Mouse (Mus musculus) lung, embryonic 15.5 days (tissue): ENCODE measurements around the gene Ubl7. TPM values are rescaled to one million over a fixed set of nuclear protein-coding genes. Genes with fewer than 3 reads are reported as not detected.

Experiments
- ATAC-seq: fragments of 200-750 bp; cut with Nextera tagmentation; 2 replicates; pipeline ENCODE4 v1.8.0; 2017; ENCODE audit warnings: moderate number of reproducible peaks, borderline replicate concordance; ENCODE audit not compliant: low FRiP score, low TSS enrichment; ENCODE audit errors: extremely low read depth
- H3K27ac ChIP-seq: fragments of 300-500 bp; sonication (generic); 2 replicates; pipeline ENCODE4 v1.5.1; 2015; ENCODE audit warnings: moderate library complexity, mild to moderate bottlenecking, inconsistent platforms
- H3K27me3 ChIP-seq: fragments of 300-500 bp; sonication (generic); 2 replicates; pipeline ENCODE4 v1.6.1; 2015; ENCODE audit warnings: inconsistent platforms
- H3K36me3 ChIP-seq: fragments of 300-500 bp; sonication (generic); 2 replicates; pipeline ENCODE4 v1.6.1; 2015; ENCODE audit warnings: inconsistent platforms
- H3K4me1 ChIP-seq: fragments of 300-500 bp; sonication (generic); 2 replicates; pipeline ENCODE4 v1.6.1; 2015; ENCODE audit warnings: inconsistent platforms
- H3K4me2 ChIP-seq: fragments of 300-500 bp; sonication (generic); 2 replicates; pipeline ENCODE4 v1.6.1; 2015; ENCODE audit warnings: inconsistent platforms, mild to moderate bottlenecking, moderate library complexity
- H3K4me3 ChIP-seq: fragments of 300-500 bp; sonication (generic); 2 replicates; pipeline ENCODE4 v1.5.1; 2015; ENCODE audit warnings: mild to moderate bottlenecking, inconsistent platforms
- H3K9ac ChIP-seq: fragments of 300-500 bp; sonication (generic); 2 replicates; pipeline ENCODE4 v1.6.1; 2015; ENCODE audit warnings: inconsistent platforms
- H3K9me3 ChIP-seq: fragments of 300-500 bp; sonication (generic); 2 replicates; pipeline ENCODE4 v1.6.1; 2016; ENCODE audit warnings: inconsistent platforms
- WGBS: fragments of 180-500 bp; shearing (Covaris S2); methylation state at CpG from one replicate; pipeline ENCODE4 v1.1.7; 2015; 5-methylcytosine and 5-hydroxymethylcytosine counted together
- polyA plus RNA-seq: library from polyadenylated mRNA; unstranded; fragments of >200 nt; fragmentation: Nextera tagmentation; extraction: Ambion mirVana; gene quantifications from 2 replicates; pipeline ENCODE4 v1.2.1, GENCODE M21; 2015

Ubl7 gene
- polyA plus RNA-seq, 1 experiment from 2014 or later = 112 TPM

DNA sequence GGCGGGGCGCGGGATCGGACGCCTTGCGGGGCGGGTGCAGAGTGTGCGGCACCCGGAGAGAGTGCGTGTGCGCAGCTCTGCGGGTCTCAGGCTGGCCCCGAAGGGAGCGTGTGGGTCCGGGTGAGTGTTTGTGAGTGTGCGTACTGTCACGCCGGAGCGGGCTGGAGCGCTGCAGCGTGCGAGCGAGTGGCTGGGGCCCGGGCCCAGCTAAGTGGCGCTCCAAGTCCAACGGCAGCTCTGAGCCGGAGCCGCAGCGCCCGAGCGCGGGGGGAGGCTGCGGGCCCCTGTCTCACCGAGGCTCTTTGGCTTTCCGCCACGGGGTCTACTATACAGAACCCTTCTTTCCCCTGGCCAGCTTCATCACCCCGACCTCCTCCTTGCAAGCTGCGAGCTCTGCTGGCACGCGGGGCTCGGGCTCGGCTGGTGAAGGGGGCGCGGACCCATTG, 29.6 kb downstream of the Ubl7 start:
- H3K36me3 ChIP-seq = no peaks in the 10 kb centered on the region
- ATAC-seq = peak; percentile 72
- peaks cover 9% of the 10 kb centered on the region for H3K4me1 ChIP-seq
- H3K9ac ChIP-seq = peak overlapping the region; percentile 56
- H3K4me3 ChIP-seq = peak overlapping the region; percentile 70
- WGBS = 0% methylated on average over 44 of the region's 44 CpGs
- H3K9me3 ChIP-seq = no peaks in the 10 kb centered on the region
- H3K27me3 ChIP-seq = peaks cover 74% of the 10 kb centered on the region
- H3K4me2 ChIP-seq = peak overlapping the region; percentile 100
- H3K27ac ChIP-seq = no peak overlapping the region

DNA sequence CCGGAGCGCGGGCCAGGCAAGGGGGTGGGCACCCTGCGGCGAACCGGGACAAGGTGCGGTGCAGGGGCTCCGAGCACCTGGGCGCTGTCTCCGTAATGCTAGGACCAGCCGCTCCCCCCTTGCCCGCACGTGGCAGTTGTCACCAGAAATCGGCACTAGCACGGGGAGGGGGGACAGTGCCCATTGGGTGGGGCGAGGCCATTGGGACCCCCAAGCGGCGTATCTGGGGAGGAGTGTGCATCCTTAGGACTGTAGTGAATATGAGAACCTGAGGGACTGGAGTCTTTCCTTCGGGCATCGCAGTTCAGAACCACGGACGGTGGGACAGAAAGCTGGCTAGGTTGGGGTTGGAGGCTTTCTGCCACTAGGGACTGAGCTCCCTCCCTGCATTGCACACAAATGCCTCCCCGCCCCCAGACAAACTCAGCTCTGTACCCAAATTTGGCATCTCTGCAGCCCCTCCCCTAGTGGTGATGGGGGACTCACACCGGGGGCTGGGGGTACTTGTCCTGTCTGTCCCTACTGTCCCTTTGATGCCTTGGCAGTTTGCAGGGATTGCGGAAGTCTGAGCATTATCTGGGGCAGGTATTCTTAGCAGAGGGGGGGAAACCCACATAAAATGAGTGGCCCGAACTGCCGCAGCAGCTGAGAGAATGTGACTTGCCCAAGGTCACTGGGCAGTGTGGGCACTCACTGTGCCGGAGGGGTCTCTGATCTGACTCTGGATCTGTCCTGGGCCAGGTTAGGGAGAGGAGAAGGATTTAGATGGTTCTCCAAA, 30.3 kb downstream of the Ubl7 start:
- peak overlapping the region; percentile 70 for H3K4me3 ChIP-seq

DNA sequence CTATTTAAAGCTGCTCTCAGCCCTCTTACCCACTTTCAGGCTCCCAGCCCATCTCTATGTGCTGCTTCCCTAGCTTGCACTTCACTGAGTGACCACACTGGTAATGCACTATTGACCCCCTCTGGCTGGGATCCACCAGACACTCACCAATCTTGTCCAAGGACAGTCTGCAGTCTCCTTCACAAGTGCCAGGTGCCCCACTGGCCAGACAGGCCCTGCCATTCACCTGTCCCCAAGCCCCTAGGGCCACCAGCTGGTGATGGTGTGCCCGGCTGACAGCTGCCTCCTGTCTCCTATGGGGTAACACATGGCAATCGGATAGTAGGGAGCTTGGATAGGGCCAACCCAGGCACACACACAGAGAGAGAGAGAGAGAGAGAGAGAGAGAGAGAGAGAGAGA, 31.3 kb downstream of the Ubl7 start:
- H3K9me3 ChIP-seq = no peaks in the 10 kb centered on the region
- H3K27me3 ChIP-seq = peaks cover 69% of the 10 kb centered on the region
- peaks cover 9% of the 10 kb centered on the region for H3K4me1 ChIP-seq
- H3K4me3 ChIP-seq = no peak overlapping the region
- H3K36me3 ChIP-seq = no peaks in the 10 kb centered on the region
- ATAC-seq = no peak
- H3K4me2 ChIP-seq = no peak overlapping the region
- 50% methylated on average over 2 of the region's 2 CpGs for WGBS
- no peak overlapping the region for H3K27ac ChIP-seq
- H3K9ac ChIP-seq = no peak overlapping the region

More for the DNA sequence above, 30.3 kb downstream of the Ubl7 start:
- H3K27ac ChIP-seq = no peak overlapping the region
- no peaks in the 10 kb centered on the region for H3K36me3 ChIP-seq
- peaks cover 9% of the 10 kb centered on the region for H3K4me1 ChIP-seq
- no peaks in the 10 kb centered on the region for H3K9me3 ChIP-seq
- ATAC-seq = no peak
- peaks cover 74% of the 10 kb centered on the region for H3K27me3 ChIP-seq
- 6% methylated on average over 28 of the region's 28 CpGs for WGBS
- peak overlapping the region; percentile 100 for H3K4me2 ChIP-seq
- H3K9ac ChIP-seq = peak overlapping the region; percentile 56

DNA sequence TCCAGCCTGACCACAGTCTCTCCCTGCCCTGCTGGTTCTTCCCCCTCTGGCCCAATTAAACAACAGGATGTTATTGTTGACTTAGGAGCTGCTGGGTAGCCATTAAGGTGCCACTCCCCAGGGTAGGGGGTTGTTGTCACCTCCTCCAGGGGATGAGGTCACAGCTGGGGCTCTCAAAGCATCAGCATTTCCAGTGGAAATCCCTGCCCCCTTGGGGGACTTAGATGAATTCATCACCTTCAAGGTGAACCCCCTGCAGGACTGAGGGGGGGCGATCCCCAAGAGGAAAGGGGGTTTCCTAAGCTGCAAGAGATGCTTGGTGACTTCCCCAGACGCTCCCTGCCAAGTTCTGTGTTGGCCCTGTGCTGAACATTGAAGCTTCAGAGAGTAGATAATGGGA, 32.3 kb downstream of the Ubl7 start:
- Histone ChIP-seq H3K27me3 (peaks cover 65% of the 10 kb centered on the region), H3K4me3 (no peak overlapping the region), H3K4me1 (peaks cover 9% of the 10 kb centered on the region), H3K9me3 (no peaks in the 10 kb centered on the region), H3K9ac (no peak overlapping the region), H3K36me3 (no peaks in the 10 kb centered on the region), H3K27ac (no peak overlapping the region), H3K4me2 (no peak overlapping the region)
- WGBS = 22% methylated on average over 2 of the region's 2 CpGs
- ATAC-seq = no peak

DNA sequence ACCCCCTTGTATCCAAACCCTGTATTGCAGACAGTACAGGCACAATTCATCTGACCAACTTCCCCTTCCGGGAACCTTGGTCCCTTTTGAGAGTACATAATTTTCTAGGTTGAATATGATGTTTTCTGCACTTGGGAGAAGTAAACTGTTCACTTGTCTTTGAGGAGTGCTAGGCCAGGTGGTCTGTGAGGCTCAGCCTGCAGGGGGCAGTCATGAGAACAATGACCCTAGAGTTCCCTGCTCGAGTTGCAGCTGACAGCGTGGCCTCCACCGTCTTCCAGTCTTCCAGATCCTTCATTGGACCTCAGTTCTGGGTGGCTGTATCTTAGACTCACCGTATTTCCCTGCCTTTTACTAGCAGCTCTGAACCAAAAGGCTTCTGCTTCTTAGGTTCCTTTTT, 33.8 kb downstream of the Ubl7 start:
- WGBS = 26% methylated on average over 5 of the region's 5 CpGs

DNA sequence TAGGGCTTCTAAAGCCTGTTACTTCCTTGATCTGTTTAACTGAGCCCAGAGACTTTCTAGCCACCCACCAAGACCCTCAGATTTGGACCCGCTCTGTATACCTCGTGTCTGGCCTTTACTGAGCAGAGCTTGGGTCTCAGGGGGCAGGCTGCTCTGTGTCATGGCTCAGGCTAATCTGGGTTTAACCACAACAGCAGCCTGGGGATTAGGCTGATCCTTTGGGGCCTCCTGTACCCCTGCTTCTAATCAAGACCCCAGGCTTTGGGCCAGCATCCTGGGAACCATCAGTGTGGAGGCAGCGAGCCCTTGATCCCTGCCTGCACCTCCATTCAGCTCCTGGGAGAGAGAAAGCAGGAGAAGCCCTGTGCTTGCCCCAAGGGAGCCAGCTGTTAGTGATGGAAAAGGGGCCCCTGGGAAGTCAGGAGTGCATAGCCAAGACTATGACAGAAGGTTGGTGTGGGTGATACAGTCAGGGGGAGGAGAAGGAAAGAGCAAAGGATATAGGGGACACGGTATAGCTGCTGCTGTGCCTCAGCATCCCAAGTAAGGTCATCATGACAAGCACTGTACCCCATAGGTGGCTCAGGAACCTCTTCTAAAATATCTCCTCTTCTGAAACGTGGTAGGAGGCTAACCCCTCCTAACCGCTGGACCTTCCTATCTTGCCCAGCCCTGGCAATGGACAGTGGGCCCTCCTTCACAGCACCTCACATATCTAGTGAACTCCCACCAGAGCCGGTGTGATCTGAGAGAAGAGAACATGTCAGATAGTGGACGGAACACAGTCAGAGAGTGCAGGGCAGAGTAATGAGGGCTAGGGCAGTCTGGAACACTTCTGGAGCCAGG, 35.2 kb downstream of the Ubl7 start:
- H3K27me3 ChIP-seq = peaks cover 43% of the 10 kb centered on the region

More for the DNA sequence above, 33.8 kb downstream of the Ubl7 start:
- Histone ChIP-seq H3K4me1 (peaks cover 16% of the 10 kb centered on the region), H3K27me3 (peaks cover 51% of the 10 kb centered on the region), H3K27ac (no peak overlapping the region), H3K36me3 (no peaks in the 10 kb centered on the region), H3K4me2 (no peak overlapping the region), H3K9ac (no peak overlapping the region), H3K4me3 (no peak overlapping the region), H3K9me3 (no peaks in the 10 kb centered on the region)
- ATAC-seq = no peak

DNA sequence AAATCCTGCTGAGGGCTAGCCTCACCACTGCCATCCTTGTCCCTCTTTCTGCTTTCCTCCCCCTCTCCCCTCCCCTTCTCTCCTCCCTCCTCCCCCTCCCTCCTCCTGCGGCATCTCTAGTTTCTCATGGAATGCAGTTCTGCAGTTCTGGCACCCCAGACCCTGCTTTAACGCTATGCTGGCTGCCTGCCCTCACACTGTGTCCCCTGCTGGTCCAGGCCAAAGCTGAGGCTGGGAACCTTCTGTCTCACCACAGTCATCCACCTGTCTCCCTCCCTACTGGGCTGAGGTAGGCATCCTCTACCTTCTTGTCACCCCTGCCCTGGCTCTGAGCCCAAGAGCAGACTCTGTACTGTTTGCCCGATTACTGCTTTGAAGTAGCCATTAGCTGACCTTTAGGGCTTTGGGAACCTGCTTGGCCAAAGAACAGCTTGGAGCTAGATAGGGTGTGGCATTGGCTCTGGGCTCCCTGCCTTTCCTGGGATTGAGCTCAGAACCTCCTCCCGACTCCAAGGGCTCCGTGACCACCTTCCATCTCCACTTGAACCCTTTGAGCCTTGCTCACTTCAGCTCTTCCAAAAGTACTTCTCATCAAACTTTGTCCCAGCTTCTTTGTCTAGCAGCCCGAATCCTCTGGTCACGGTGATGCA, 36.7 kb downstream of the Ubl7 start:
- H3K27ac ChIP-seq = no peak overlapping the region
- peaks cover 17% of the 10 kb centered on the region; the same call in 1 of the 2 replicates for H3K4me1 ChIP-seq
- H3K9me3 ChIP-seq = no peaks in the 10 kb centered on the region
- no peaks in the 10 kb centered on the region for H3K36me3 ChIP-seq
- peaks cover 28% of the 10 kb centered on the region for H3K27me3 ChIP-seq
- no peak overlapping the region for H3K4me2 ChIP-seq
- ATAC-seq = no peak
- H3K9ac ChIP-seq = no peak overlapping the region
- H3K4me3 ChIP-seq = no peak overlapping the region
- 49% methylated on average over 7 of the region's 7 CpGs for WGBS

More for the DNA sequence above, 35.2 kb downstream of the Ubl7 start:
- peaks cover 20% of the 10 kb centered on the region for H3K4me1 ChIP-seq
- no peaks in the 10 kb centered on the region for H3K9me3 ChIP-seq
- H3K4me2 ChIP-seq = no peak overlapping the region
- no peak overlapping the region for H3K9ac ChIP-seq
- ATAC-seq = no peak
- no peaks in the 10 kb centered on the region for H3K36me3 ChIP-seq
- no peak overlapping the region for H3K27ac ChIP-seq
- WGBS = 73% methylated on average over 8 of the region's 8 CpGs
- H3K4me3 ChIP-seq = no peak overlapping the region

DNA sequence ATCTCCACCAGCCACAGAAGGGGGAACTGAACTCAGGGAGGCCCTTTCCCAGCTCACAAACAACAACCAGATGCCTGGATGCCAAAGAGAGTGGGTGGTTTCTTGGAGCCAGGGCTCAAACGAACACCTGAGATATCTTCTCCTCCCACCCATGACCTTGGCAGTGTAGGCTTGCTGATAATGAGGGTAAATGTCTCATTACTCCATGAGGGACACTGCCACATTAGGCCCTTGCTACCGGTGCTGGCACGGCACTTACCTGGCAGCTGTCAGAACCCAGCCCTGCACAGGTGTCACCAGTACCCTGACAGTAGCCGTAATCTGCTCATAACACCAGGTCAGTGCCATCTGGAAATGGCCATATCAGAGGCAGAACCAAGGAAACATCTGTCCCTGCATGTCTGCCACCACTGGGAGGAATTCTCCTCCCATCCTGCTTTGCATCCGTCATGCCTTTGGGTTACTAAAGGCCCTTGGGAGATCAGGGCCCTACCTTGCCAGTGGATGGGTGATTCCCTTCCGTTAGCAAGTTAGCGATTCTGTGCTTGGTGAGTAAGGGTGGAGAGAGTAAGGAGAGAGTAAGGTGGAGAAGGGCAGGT, 37.7 kb downstream of the Ubl7 start:
- 75% methylated on average over 7 of the region's 7 CpGs for WGBS
- no peak overlapping the region for H3K4me3 ChIP-seq
- H3K27me3 ChIP-seq = peaks cover 18% of the 10 kb centered on the region
- no peaks in the 10 kb centered on the region for H3K36me3 ChIP-seq
- H3K4me2 ChIP-seq = no peak overlapping the region
- H3K4me1 ChIP-seq = peaks cover 17% of the 10 kb centered on the region; the same call in 1 of the 2 replicates
- H3K9me3 ChIP-seq = no peaks in the 10 kb centered on the region
- no peak overlapping the region for H3K9ac ChIP-seq
- no peak for ATAC-seq
- H3K27ac ChIP-seq = no peak overlapping the region

DNA sequence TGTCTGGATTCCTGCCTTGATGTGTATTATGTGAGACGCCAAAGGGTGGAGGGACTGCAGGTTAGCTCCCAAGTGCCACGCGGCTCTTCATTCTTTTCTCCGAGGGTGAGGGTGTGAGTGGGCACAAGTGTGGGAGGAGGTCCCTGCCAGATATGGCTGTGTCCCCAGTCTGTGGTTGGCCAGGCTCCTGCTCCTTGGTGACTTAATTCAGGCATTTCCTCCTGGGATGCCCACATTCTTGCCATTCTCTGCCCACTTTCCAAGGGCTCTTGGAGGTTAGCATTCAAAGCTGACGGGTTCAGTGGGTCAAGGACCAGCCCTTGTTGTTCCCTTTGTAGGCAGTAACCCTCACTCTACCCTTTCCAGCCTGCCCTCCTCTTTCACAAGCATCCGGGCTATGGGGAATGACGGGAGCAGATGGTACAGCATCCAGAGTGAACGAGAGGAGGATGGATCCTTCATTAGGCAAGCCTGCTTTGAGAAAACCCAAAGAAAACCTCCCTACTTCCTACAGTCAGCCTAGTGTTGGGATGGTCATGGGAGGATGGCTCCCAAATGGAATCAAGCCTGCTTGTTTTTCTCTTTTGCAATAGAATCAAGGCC, 38.4 kb downstream of the Ubl7 start:
- 65% methylated on average over 8 of the region's 8 CpGs for WGBS

DNA sequence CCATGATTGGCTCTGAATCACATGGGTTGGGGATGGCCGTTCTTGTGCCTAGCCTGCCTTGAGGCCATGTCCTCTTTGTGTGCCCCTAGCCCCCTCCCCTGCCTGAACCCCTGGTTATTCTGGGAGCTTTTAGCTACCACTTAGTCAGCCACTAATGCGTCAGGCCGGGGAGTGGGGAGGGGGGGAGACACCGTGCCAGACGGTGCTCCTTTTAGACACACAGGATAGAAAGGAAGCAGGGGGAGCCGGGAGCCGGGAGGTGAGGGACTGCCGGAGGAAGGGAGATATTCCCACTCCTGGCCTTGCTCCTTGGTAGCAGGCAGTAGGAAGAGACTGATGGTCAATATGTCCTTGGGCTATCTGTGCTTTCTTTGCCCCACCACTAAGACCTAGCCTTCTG, 39.1 kb downstream of the Ubl7 start:
- Histone ChIP-seq H3K9me3 (no peaks in the 10 kb centered on the region), H3K4me1 (peaks cover 17% of the 10 kb centered on the region; the same call in 1 of the 2 replicates), H3K9ac (no peak overlapping the region), H3K4me2 (no peak overlapping the region), H3K27ac (no peak overlapping the region), H3K36me3 (no peaks in the 10 kb centered on the region), H3K4me3 (no peak overlapping the region), H3K27me3 (peaks cover 7% of the 10 kb centered on the region; the same call in 1 of the 2 replicates)
- WGBS = 32% methylated on average over 8 of the region's 8 CpGs
- peak; percentile 12; the same call in 1 of the 2 replicates for ATAC-seq

More for the DNA sequence above, 38.4 kb downstream of the Ubl7 start:
- no peak overlapping the region for H3K9ac ChIP-seq
- no peaks in the 10 kb centered on the region for H3K9me3 ChIP-seq
- H3K4me2 ChIP-seq = no peak overlapping the region
- no peak for ATAC-seq
- peaks cover 11% of the 10 kb centered on the region for H3K27me3 ChIP-seq
- H3K36me3 ChIP-seq = no peaks in the 10 kb centered on the region
- H3K27ac ChIP-seq = no peak overlapping the region
- H3K4me1 ChIP-seq = peaks cover 17% of the 10 kb centered on the region; the same call in 1 of the 2 replicates
- H3K4me3 ChIP-seq = no peak overlapping the region

DNA sequence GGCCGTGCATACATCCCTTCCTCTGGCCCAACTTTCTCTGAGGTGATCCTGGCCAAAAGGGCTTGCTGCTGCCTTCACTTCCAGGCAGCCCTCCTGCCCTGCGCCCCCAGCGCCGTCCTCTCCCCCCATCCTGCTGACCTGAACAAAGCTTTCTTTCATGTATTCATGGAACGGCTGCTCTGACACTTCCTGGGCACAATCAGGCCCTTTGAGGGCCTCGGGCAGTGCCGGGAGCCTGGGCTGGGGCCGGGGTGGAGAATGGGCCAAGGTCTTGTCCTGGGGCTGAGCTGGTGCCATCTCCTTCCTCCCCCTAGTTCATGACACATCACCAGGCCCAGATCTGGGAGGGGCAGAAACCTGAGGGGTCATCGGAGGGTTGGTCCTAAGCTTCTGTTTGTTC, 39.7 kb downstream of the Ubl7 start:
- peaks cover 17% of the 10 kb centered on the region; the same call in 1 of the 2 replicates for H3K4me1 ChIP-seq
- no peak overlapping the region for H3K4me2 ChIP-seq
- H3K9me3 ChIP-seq = no peaks in the 10 kb centered on the region
- H3K4me3 ChIP-seq = no peak overlapping the region
- no peaks in the 10 kb centered on the region for H3K36me3 ChIP-seq
- ATAC-seq = no peak
- peaks cover 5% of the 10 kb centered on the region; the same call in 1 of the 2 replicates for H3K27me3 ChIP-seq
- no peak overlapping the region for H3K27ac ChIP-seq
- no peak overlapping the region for H3K9ac ChIP-seq
- 41% methylated on average over 9 of the region's 9 CpGs for WGBS
